Mouse (Mus musculus): ENCODE data around the gene Gm10190.

Gene Gm10190

DNA sequence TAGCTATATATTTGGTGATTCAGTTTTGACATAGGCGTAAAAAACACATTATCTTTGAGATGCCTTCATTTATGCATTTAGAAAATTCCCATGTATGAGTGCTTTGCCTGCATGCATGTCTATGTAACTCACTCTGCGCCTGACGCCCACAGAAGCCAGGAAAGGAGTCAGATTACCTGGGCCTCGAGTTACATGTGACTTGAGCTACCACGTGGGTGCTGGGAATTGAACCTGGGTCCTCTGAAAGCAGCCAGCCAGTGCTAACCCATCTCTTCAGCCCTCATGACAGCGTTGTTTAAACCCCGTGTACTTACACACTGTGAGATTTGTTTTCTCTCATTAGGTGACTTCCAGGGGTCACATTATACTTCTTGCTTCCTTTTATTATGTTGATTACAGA lies 48.8 kb downstream of the Gm10190 start:
- in situ Hi-C loops (cut with MboI; ENCODE audit: low pct_unique_long_range_greater_than_20kb in 1 of 2, low sequenced_read_pairs in 2 of 2, unreplicated experiment in 1 of 2), result no loop called here

DNA sequence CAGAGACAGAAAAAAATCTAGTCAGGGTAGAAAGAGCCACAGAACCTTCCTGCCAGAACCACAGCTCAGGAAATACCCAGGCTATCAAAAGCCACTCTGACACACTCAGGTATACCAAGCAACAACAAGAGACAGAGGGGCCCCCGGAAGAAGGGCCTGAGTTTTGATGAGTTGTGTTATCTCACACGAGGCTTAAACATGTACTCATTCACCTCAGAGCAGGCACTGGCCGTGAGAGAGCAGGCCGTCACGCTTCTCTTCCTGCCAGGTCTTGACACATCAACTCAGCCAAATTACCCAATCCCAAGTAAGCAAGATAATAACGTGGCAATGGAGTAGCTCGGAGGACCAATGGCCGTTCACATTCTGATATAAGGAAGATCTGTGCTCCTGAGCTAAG lies 49.7 kb downstream of the Gm10190 start:
- in situ Hi-C loops (cut with MboI; ENCODE audit: low pct_unique_long_range_greater_than_20kb in 1 of 2, low sequenced_read_pairs in 2 of 2, unreplicated experiment in 1 of 2), result no loop called here
